Mouse (Mus musculus): ENCODE results near the gene Slc16a5. TPM values are rescaled to one million over a fixed set of nuclear protein-coding genes. Genes with fewer than 3 reads are reported as not detected.

The Slc16a5 gene
- polyA plus RNA-seq, 1 experiment, result not detected

DNA sequence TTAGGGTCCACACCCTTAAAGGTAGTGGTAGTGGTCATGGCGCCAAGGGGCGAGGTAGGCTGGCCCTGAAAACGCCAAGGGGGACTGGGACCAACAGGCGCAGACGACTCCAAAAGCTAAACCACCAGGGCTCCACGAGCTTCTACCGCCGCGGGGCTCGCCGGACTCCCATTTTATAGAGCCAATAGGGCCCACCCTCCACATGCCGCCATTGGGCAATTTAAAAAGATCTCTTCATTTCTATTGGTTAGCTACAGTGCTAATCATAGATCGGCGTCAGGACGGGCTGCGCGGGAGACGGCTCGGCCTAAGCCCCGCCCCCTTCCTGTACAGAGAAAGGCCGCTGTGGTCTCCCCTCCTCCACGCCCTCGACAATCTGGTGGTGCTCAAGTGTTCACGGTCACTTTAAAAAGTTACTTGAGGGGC is 52.0 kb downstream of the Slc16a5 start, which contains the start of gene Jpt1:
Gene Jpt1, minus strand, starts transcription at position 150 of the 426 bp plus-strand sequence.
- TF ChIP-seq CTCF (IDR thresholded peaks at IDR 0.05; ENCODE audit: low read depth, low read length) (no peak), POLR2A (IDR thresholded peaks at IDR 0.05; ENCODE audit: borderline replicate concordance, low read depth, low read length) (peak; percentile 98)
- peak within 1 kb of the TSS; percentile 76 for H3K27ac ChIP-seq (ENCODE audit: insufficient read depth, low read depth, low read length)
- H3K4me1 ChIP-seq (ENCODE audit: control insufficient read depth, insufficient read depth, low read length), result peaks cover 31% of the 10 kb centered on the region
- H3K4me3 ChIP-seq (ENCODE audit: insufficient read depth, low read length), result peak within 1 kb of the TSS; percentile 99

DNA sequence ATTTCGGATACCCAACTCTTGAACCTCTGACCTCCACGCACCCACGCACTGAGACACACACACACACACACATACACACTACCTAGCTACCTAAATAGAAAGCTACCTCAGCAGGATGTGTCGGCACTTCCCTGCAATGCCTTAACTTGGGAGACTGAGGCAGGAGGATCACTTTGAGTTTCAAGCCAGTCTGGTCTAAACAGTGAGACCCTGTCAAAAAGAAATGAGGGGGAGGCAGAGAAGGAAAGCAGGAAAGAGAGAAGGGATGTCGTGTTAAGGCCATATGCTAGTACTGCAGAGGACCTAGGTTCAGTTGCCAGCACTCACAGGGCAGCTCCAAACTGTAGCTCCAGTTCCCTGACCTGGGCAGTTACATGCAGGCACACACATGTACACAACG is 52.7 kb downstream of the Slc16a5 start:
- Histone ChIP-seq H3K4me3 (ENCODE audit: insufficient read depth, low read length) (no peak overlapping the region), H3K27ac (ENCODE audit: insufficient read depth, low read depth, low read length) (no peak overlapping the region), H3K4me1 (ENCODE audit: control insufficient read depth, insufficient read depth, low read length) (peaks cover 28% of the 10 kb centered on the region)
- TF ChIP-seq POLR2A (IDR thresholded peaks at IDR 0.05; ENCODE audit: borderline replicate concordance, low read depth, low read length) (no peak), CTCF (IDR thresholded peaks at IDR 0.05; ENCODE audit: low read depth, low read length) (no peak)

DNA sequence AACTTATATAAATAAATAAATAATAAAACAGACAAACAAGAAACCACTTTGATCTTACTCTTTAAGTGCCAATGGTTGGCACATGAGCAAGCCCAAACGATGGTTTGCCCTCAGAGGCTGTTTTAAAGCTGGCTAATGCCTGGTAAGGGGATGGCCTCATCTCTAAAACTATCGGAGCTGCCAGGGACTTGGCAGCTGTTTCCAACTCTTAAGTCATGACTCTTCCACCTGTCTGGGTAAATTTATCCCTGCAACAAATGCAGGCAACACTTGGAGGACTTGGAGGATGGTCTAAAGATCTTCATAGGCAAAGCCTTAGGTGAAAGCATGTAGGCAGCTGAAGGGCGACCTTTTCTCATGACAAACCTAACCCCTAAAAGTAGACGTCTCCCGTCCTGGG is 54.7 kb downstream of the Slc16a5 start:
- Histone ChIP-seq H3K4me3 (ENCODE audit: insufficient read depth, low read length) (no peak overlapping the region), H3K4me1 (ENCODE audit: control insufficient read depth, insufficient read depth, low read length) (peaks cover 11% of the 10 kb centered on the region), H3K27ac (ENCODE audit: insufficient read depth, low read depth, low read length) (no peak overlapping the region)
- TF ChIP-seq CTCF (IDR thresholded peaks at IDR 0.05; ENCODE audit: low read depth, low read length) (no peak), POLR2A (IDR thresholded peaks at IDR 0.05; ENCODE audit: borderline replicate concordance, low read depth, low read length) (no peak)

DNA sequence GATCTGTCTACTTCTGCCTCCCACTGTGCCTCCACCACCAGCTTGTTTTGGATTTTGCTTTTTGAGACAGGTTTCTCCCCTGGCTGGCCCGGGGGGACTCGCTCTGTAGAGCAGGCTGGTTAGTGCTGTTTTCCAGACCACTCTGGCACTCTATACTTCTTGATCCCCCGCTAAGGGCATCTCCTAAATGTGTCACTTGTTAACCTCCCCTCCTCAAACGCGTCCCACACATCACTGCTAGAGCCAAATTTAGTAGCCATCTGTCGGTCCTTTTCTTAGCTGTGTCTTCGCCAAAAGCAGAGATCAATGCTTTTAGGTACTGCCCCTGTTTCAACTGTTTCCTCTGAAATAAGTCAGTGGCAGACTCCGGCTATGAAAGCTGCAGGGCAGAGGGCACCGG is 56.4 kb downstream of the Slc16a5 start:
- TF ChIP-seq POLR2A (IDR thresholded peaks at IDR 0.05; ENCODE audit: borderline replicate concordance, low read depth, low read length), result no peak
- TF ChIP-seq CTCF (IDR thresholded peaks at IDR 0.05; ENCODE audit: low read depth, low read length), result no peak

DNA sequence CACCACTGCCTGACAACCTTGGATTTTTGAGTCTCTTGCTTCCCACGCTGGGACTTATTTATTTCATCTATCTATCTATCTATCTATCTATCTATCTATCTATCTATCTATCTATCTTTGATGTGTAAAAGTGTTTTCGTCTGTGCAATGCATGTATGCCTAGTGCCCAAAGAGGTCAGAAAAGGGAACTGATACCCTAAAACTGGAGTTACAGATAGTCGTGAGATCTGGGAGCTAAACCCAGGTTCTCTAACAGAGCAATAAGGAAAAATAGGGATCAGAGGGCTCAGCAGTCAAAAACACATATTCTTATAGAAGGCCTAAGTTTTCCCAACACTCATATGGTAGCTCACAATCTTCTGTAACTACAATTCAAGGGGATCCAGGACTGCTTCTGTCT is 57.3 kb downstream of the Slc16a5 start:
- no peak overlapping the region for H3K27ac ChIP-seq (ENCODE audit: insufficient read depth, low read depth, low read length)
- TF ChIP-seq CTCF (IDR thresholded peaks at IDR 0.05; ENCODE audit: low read depth, low read length) (no peak), POLR2A (IDR thresholded peaks at IDR 0.05; ENCODE audit: borderline replicate concordance, low read depth, low read length) (no peak)
- H3K4me1 ChIP-seq (ENCODE audit: control insufficient read depth, insufficient read depth, low read length), result peaks cover 5% of the 10 kb centered on the region
- H3K4me3 ChIP-seq (ENCODE audit: insufficient read depth, low read length), result no peak overlapping the region

More for the DNA sequence above, 56.4 kb downstream of the Slc16a5 start:
- Histone ChIP-seq H3K4me3 (ENCODE audit: insufficient read depth, low read length) (no peak overlapping the region), H3K27ac (ENCODE audit: insufficient read depth, low read depth, low read length) (no peak overlapping the region), H3K4me1 (ENCODE audit: control insufficient read depth, insufficient read depth, low read length) (peaks cover 5% of the 10 kb centered on the region)

DNA sequence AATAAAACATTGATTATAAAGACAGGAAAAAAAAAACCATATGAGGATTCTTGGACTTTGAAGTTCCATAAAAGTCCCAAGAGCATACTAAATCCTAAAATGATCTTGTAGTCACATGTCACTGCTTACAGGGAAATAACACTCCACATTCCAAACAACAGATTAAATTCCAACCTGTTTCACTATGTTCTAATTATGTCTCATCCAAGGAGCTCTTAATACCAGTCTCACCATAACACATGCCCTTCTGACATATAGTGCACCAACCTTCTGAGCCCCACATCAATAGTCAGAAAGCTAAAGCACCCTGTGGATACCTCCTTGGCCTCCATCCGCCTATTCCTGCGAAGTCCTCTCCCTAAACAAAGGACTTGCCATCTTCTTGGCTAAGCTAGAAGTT is 57.9 kb downstream of the Slc16a5 start:
- TF ChIP-seq POLR2A (IDR thresholded peaks at IDR 0.05; ENCODE audit: borderline replicate concordance, low read depth, low read length) (no peak), CTCF (IDR thresholded peaks at IDR 0.05; ENCODE audit: low read depth, low read length) (no peak)
- H3K4me1 ChIP-seq (ENCODE audit: control insufficient read depth, insufficient read depth, low read length), result peaks cover 2% of the 10 kb centered on the region; the same call in 1 of the 2 replicates
- no peak overlapping the region for H3K4me3 ChIP-seq (ENCODE audit: insufficient read depth, low read length)

DNA sequence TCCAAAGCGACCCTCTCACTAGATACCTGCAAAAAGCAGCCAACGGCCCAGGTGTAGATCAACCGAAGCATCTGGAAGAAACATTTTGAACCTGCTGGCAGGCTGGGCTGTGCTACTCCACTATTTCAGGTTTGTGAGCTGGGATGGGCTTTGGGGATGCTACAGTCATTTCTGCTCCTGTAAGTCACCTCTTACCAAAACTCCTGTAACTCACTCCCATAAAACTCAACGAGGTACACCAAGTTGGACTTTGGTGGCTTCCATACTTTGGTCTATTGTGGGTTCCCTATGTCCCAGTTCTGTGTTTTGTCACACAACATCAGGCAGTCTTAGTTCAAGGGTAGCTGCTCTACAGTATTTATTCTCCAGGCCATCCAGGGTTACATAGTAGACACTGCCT is 58.8 kb downstream of the Slc16a5 start:
- no peak for TF ChIP-seq CTCF (IDR thresholded peaks at IDR 0.05; ENCODE audit: low read depth, low read length)
- no peak for TF ChIP-seq POLR2A (IDR thresholded peaks at IDR 0.05; ENCODE audit: borderline replicate concordance, low read depth, low read length)
- Histone ChIP-seq H3K4me3 (ENCODE audit: insufficient read depth, low read length) (no peak overlapping the region), H3K27ac (ENCODE audit: insufficient read depth, low read depth, low read length) (no peak overlapping the region), H3K4me1 (ENCODE audit: control insufficient read depth, insufficient read depth, low read length) (peaks cover 2% of the 10 kb centered on the region; the same call in 1 of the 2 replicates)

More for the DNA sequence above, 57.9 kb downstream of the Slc16a5 start:
- H3K27ac ChIP-seq (ENCODE audit: insufficient read depth, low read depth, low read length), result no peak overlapping the region

DNA sequence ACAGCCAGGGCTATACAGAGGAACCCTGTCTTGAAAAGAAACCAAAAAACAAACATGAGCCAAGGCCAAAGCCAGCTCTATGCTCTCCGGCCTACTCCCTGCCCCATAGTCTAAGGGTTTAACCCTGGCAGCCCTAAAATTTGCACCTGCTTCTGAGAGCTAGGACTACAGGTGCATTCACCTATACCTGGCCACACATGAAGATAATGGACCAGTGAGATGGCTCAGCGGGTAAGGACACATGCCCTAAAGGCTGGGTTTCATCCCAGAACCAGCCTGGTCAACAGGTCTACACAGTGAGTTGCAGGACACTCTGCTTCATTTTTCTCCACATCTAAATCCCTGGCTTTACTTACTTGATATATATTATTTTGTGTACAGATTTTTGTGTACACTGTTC is 60.0 kb downstream of the Slc16a5 start:
- no peak overlapping the region for H3K4me3 ChIP-seq (ENCODE audit: insufficient read depth, low read length)
- H3K27ac ChIP-seq (ENCODE audit: insufficient read depth, low read depth, low read length), result no peak overlapping the region
- TF ChIP-seq POLR2A (IDR thresholded peaks at IDR 0.05; ENCODE audit: borderline replicate concordance, low read depth, low read length) (no peak), CTCF (IDR thresholded peaks at IDR 0.05; ENCODE audit: low read depth, low read length) (no peak)
- peaks cover 2% of the 10 kb centered on the region; the same call in 1 of the 2 replicates for H3K4me1 ChIP-seq (ENCODE audit: control insufficient read depth, insufficient read depth, low read length)

DNA sequence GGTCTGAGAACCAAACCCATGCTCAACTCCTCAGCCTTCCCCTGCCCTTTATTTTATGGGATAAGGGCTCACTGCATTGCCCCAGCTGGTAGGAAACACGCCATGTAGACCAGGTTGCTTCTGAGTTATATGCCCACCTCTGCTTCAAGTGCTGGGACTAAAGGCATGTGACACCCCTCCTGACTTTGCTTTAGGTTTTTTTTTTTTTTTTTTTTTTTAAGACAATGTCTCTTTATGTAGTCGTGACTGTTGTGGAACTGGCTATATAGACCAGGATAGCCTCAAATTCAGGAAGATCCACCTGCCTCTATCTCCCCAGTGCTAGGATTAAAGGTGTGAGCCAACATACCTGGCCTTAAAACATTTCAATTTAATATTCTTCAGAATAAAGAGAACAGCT is 60.4 kb downstream of the Slc16a5 start:
- Histone ChIP-seq H3K27ac (ENCODE audit: insufficient read depth, low read depth, low read length) (no peak overlapping the region), H3K4me1 (ENCODE audit: control insufficient read depth, insufficient read depth, low read length) (peaks cover 2% of the 10 kb centered on the region; the same call in 1 of the 2 replicates), H3K4me3 (ENCODE audit: insufficient read depth, low read length) (no peak overlapping the region)
- TF ChIP-seq CTCF (IDR thresholded peaks at IDR 0.05; ENCODE audit: low read depth, low read length) (no peak), POLR2A (IDR thresholded peaks at IDR 0.05; ENCODE audit: borderline replicate concordance, low read depth, low read length) (no peak)

Other genes starting within 250 kb of the Slc16a5 start
- gene Grin2c, start 195.2 kb upstream of the Slc16a5 start, polyA plus RNA-seq (2012; ENCODE audit: insufficient read depth, insufficient read length, missing spikeins), result not detected in 2 replicates
- 7.8 and 9.6 TPM in 2 replicates for gene Fdxr, start 185.4 kb upstream of the Slc16a5 start, polyA plus RNA-seq (2012; ENCODE audit: insufficient read depth, insufficient read length, missing spikeins)
- gene Fads6, start 164.8 kb upstream of the Slc16a5 start, polyA plus RNA-seq (2012; ENCODE audit: insufficient read depth, insufficient read length, missing spikeins), result 1.5 and 1.9 TPM in 2 replicates
- not detected in 2 replicates for gene Otop2, start 155.3 kb upstream of the Slc16a5 start, polyA plus RNA-seq (2012; ENCODE audit: insufficient read depth, insufficient read length, missing spikeins)
- not detected in 2 replicates for gene Ush1g, start 140.4 kb upstream of the Slc16a5 start, polyA plus RNA-seq (2012; ENCODE audit: insufficient read depth, insufficient read length, missing spikeins)
- not detected in 2 replicates for gene Otop3, start 127.7 kb upstream of the Slc16a5 start, polyA plus RNA-seq (2012; ENCODE audit: insufficient read depth, insufficient read length, missing spikeins)
- gene Hid1, start 94.7 kb upstream of the Slc16a5 start, polyA plus RNA-seq (2012; ENCODE audit: insufficient read depth, insufficient read length, missing spikeins), result 0.78 TPM in 1 of 2 replicates, not detected in the other
- gene Cdr2l, start 80.6 kb upstream of the Slc16a5 start, polyA plus RNA-seq (2012; ENCODE audit: insufficient read depth, insufficient read length, missing spikeins), result 0.15 and 0.64 TPM in 2 replicates
- gene Mrpl58, start 58.7 kb upstream of the Slc16a5 start, polyA plus RNA-seq (2012; ENCODE audit: insufficient read depth, insufficient read length, missing spikeins), result 38.2 and 49.0 TPM in 2 replicates
- 393 and 435 TPM in 2 replicates for gene Atp5h, start 42.5 kb upstream of the Slc16a5 start, polyA plus RNA-seq (2012; ENCODE audit: insufficient read depth, insufficient read length, missing spikeins)
- 27.0 and 28.0 TPM in 2 replicates for gene Kctd2, start 42.3 kb upstream of the Slc16a5 start, polyA plus RNA-seq (2012; ENCODE audit: insufficient read depth, insufficient read length, missing spikeins)
- not detected in 2 replicates for gene Trim80, start 21.9 kb upstream of the Slc16a5 start, polyA plus RNA-seq (2012; ENCODE audit: insufficient read depth, insufficient read length, missing spikeins)
- 31.1 and 35.2 TPM in 2 replicates for gene Armc7, start 13.2 kb downstream of the Slc16a5 start, polyA plus RNA-seq (2012; ENCODE audit: insufficient read depth, insufficient read length, missing spikeins)
- 66.3 and 79.3 TPM in 2 replicates for gene Nt5c, start 29.4 kb downstream of the Slc16a5 start, polyA plus RNA-seq (2012; ENCODE audit: insufficient read depth, insufficient read length, missing spikeins)
- gene Jpt1, start 51.9 kb downstream of the Slc16a5 start, polyA plus RNA-seq (2012; ENCODE audit: insufficient read depth, insufficient read length, missing spikeins), result 166 and 168 TPM in 2 replicates
- 303 and 332 TPM in 2 replicates for gene Sumo2, start 73.8 kb downstream of the Slc16a5 start, polyA plus RNA-seq (2012; ENCODE audit: insufficient read depth, insufficient read length, missing spikeins)
- gene Nup85, start 102.0 kb downstream of the Slc16a5 start, polyA plus RNA-seq (2012; ENCODE audit: insufficient read depth, insufficient read length, missing spikeins), result 32.3 and 34.6 TPM in 2 replicates
- 33.1 and 36.9 TPM in 2 replicates for gene Mrps7, start 141.5 kb downstream of the Slc16a5 start, polyA plus RNA-seq (2012; ENCODE audit: insufficient read depth, insufficient read length, missing spikeins)
- gene Gga3, start 141.6 kb downstream of the Slc16a5 start, polyA plus RNA-seq (2012; ENCODE audit: insufficient read depth, insufficient read length, missing spikeins), result 60.1 and 81.9 TPM in 2 replicates
- gene Mif4gd, start 150.5 kb downstream of the Slc16a5 start, polyA plus RNA-seq (2012; ENCODE audit: insufficient read depth, insufficient read length, missing spikeins), result 90.6 and 96.3 TPM in 2 replicates
- 27.0 and 37.0 TPM in 2 replicates for gene Slc25a19, start 165.8 kb downstream of the Slc16a5 start, polyA plus RNA-seq (2012; ENCODE audit: insufficient read depth, insufficient read length, missing spikeins)
- 251 and 274 TPM in 2 replicates for gene Grb2, start 246.1 kb downstream of the Slc16a5 start, polyA plus RNA-seq (2012; ENCODE audit: insufficient read depth, insufficient read length, missing spikeins)